Mouse (Mus musculus) adrenal gland, postnatal 4 days (tissue): ENCODE measurements around the gene Loxl4. TPM values are rescaled to one million over a fixed set of nuclear protein-coding genes. Genes with fewer than 3 reads are reported as not detected.

ENCODE experiments used
- DNase-seq, 2 experiments: peaks; one replicate each; pipeline ENCODE4 v3.0.0; 2021 to 2022; ENCODE audit warnings: low spot score in 2 of 2, mixed read lengths in 2 of 2
- total RNA-seq, 2 experiments: library from RNA; stranded (reverse); gene quantifications; 2 replicates each; pipeline ENCODE4 v1.2.3; 2021

Gene Loxl4
- total RNA-seq, 2 experiments from 2014 or later: 2.3 TPM

DNA sequence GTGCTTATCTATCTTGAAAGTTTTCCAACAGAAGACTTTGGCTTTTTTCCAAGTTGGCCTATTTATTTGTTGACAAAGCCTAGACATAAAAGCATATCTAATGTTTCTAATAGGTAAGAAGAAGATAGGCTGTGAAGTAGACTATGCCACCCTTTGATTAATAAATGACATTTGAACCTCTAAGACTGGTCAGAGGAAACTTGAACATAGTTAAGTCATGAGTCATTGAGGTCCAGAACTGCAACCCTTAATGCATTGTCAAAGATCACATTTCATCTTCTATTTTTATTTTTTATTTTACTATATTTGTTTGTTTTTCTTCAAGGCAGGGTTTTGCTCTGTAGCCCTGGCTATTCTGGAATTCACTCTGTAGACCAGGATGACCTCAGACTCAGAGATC, 45.6 kb downstream of the Loxl4 start:
- no peak for DNase-seq

DNA sequence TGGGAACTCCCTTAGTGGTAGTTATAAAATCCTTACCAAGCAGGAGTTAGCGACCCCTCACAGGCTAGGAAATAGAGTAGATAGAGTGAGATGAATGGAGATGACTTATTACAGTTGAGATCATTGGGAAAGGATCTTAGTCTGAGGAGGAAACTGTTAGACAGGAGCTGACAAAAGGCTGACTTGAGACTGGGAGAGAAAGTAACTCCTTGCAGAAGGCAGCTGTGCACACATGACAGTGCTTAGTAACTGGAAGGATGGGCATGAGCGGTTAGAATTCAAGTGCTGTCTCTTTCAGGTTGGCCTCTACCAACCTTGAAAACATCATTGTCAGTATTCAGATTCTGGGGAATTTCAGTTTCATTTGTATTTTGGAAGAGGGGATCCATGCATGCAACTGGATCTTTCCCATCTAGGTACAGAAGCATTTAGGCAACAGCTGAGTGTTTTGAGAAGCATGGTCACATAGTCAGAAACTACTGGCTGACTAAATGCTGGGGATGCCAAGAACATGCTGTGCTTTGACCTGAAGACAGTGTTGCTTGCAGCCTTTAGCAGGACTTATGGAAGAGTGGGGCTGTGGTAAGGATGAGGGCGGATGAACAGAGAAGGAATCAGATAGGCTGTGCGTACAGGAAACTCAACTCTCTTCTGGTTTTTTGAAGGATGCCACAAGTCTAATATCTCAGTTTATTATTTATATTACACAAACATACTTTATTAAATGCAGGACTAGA, 46.2 kb downstream of the Loxl4 start:
- no peak for DNase-seq

DNA sequence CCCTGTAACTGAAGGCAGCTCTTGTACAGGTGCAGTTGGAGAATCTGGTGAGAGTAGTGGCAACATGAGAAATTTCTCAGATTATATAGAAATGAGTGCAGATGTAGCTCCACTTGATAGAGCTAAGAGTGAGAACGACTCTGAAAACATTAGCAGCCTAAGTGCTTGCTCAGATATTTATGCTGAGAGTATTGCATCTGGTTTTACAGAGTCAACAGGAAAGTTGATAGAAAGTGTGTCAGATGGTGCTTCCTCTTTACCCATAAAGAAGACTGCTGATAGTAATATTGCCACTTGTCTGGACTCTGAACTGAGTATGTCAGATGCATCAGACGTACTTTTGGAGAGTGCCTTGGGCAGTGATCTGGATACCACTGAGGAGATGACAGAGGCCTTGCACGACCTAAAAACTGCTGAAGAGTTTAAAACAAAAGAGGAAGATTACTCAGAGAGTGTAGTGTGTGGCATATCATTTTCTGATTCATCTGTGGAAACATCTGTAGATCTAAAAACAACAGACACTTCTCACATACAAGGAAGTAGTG, 48.8 kb downstream of the Loxl4 start:
- DNase-seq: no peak

DNA sequence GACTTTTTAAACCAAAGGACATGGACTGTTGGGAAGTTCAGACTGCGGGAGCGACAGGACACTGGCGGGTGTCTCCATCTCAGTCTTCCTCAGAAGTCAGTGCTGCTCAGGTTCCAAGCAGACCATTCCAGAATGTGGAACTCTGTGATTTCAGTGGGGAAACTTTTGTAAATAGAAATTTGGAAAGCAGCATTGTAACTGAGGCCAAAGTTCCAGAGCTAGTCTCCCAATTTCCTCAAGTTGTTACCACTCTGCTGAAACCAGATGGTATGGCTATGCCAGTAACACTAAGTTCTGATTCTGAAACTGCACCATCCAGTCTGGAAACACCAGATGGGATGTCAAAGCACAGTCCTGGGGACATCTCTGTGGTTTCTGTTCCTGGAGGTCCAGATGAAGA, 49.6 kb downstream of the Loxl4 start:
- no peak for DNase-seq

DNA sequence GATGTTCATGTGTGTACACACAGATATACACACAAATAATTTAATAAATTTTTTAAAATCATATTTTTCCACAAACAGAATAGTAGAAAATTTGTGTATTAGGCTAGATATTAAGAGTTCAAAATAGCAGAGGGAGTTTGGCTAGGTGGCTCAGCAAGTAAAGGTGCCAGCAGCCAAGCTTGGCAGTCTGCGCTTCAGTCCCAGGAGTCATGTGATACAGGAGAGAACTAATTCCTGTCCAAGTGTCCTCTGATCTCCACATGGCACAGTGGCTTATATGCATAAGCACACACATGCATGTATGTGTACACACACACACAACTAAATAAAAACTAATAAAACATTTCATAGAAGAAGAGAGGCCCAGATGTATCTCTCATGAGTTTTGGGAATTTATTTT, 50.6 kb downstream of the Loxl4 start:
- DNase-seq: no peak

DNA sequence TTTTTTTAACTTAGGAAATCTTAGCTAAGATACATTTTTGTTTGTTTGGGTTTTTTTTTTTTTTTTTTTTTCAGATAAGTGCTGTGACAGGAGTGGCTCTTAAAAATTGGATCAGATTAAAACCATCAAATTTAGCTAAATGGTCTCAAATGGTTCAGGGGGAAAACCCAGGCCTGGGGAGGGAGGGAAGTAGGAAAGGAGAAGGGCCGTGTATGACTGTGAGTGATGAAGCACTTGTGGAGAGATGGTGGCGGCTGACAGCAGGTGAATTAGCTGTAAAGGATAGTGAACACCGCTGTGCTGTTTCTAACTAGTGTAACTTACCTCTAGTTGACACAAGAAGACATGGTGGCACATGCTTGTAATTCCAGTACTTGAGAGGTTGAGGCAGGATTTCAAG, 53.9 kb downstream of the Loxl4 start:
- no peak for DNase-seq

Other genes starting within 250 kb of the Loxl4 start
- 1 to 10 TPM; 2.6 to 3.9 TPM for gene Crtac1, start 181.0 kb downstream of the Loxl4 start, total RNA-seq
- gene R3hcc1l, start 94.1 kb downstream of the Loxl4 start, total RNA-seq: 10 to 100 TPM; 26.6 to 26.9 TPM
- gene Pyroxd2, start 140.0 kb upstream of the Loxl4 start, total RNA-seq: 10 to 100 TPM; 54.2 to 55.8 TPM
- 10 to 100 TPM; 27.4 to 28.0 TPM for gene Hps1, start 167.2 kb upstream of the Loxl4 start, total RNA-seq